Mouse (Mus musculus): ENCODE data around the gene Ncoa4. TPM values are rescaled to one million over a fixed set of nuclear protein-coding genes. Genes with fewer than 3 reads are reported as not detected.
"Not testable (repeated sequence)": the region's sequence is repeated elsewhere in the genome, so short reads cannot be mapped to it uniquely, and the experiment has no call there.

Ncoa4 gene
- 100 to 1,000 TPM in 1 of 4 experiments, 10 to 100 TPM in 3; 93.6 to 102 (median 95.5) TPM for total RNA-seq (2022)

DNA sequence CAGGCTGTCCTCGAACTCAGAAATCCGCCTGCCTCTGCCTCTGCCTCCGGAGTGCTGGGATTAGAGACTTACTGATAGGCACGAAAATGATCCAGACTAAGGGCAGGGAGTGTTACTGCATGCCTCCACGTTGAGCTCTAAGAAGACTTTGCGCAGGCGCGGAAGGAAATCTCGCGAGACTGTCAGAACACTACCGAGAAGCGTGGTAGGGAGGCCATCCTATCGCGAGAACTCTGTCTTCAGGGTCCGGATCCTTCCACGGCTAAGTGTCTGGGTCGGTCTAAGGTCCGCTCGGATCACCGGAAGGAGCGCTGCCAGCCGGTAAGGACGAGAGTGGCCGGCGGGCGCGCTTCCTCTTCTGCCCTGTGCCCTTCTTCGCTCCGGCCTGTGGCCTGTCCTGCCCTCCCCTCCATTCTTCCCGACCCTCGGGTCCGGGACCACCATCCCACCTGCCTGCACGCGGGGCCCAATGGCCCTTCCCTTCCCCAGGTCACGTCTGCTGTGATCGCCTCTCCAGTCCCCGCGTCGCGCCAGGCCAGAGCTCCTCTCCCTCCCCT is at the start of gene Ncoa4:
Ncoa4 (plus strand) TSS at position 176 of the 557 bp plus-strand sequence.
- peak; percentile 97 to 98 for DNase-seq (ENCODE audit: low spot score in 2 of 2)

DNA sequence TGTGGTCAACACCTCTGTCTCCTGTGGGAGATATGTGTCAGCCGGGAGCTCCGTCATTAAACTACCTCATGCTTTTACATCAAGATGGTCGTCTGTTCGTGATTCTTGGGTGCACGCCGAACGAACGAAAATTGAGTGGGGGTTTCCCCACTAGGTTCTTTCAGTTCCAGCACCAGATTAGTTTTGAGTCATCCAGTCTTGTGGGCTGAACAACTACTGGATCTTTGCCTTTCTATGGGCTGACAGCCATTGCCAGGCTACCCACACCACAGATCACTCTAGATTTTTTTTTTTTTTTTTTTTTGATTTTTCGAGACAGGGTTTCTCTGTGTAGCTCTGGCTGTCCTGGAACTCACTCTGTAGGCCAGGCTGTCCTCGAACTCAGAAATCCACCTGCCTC is 47.5 kb upstream of the Ncoa4 start:
- not testable (repeated sequence) for DNase-seq (ENCODE audit: low spot score in 2 of 2)

DNA sequence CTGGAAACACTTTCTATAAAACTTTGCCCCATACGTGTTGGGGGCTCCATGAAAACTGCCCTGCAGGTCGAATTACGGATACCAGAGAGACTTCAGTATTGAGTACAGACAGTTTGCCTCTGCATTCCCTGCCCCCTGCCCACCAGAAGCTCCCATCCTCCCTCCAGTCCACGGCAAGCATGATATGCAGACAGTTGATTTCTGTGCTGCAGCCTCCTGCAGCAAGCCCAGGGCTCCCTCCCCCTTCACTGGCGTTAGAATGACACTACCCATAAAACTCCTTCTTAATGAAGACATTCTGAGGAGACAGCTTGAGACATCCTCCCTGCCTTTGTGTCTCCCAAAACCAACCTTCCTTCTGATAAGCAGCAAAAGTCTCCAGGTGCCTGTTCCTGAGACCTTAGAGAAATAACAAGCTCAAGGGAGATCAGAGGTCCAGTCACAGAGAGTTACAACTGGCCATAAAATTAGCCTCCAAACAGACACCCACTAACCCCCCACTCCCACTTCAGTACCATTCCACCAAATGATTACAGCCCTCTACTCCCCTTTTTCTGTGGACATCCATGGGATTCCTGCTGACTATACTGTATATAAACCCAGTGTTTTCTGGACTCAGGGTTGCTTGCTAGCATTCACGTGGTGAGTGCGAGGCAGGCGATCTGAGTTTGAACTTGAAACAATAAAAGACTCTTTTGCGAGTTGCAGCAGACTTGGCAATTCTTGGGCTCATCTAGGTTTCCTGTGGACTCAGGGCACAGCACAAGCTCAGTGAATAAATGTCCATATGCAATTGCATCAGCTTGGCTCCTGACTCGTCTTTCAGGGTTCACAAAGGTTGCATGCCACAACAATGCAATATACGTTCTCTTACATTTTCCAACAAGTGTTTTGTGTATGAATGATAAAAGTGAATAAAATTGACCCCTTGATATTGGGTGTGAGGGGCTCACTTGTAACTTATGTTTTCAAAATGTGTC is 38.4 kb upstream of the Ncoa4 start:
- no peak for DNase-seq (ENCODE audit: low spot score in 2 of 2)

DNA sequence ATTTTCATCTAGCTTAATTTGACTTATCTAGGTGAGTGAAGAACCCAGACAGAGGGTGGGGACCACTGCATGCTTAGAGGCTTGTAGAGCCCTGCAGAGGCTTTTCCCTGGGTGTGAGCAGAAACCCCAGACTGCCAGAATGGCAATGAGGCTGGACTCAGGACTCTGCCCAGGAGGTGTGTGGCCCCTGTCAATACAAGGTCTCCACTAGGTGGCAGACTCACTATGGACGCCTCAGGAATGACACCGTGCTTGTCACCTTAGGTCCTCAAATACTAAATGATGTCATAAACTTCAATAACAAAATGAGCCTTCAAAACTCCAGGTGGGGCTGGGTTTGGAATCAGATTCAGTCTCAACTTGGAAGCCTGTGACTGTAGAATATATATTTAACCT is 37.7 kb upstream of the Ncoa4 start:
- DNase-seq (ENCODE audit: low spot score in 2 of 2): no peak

DNA sequence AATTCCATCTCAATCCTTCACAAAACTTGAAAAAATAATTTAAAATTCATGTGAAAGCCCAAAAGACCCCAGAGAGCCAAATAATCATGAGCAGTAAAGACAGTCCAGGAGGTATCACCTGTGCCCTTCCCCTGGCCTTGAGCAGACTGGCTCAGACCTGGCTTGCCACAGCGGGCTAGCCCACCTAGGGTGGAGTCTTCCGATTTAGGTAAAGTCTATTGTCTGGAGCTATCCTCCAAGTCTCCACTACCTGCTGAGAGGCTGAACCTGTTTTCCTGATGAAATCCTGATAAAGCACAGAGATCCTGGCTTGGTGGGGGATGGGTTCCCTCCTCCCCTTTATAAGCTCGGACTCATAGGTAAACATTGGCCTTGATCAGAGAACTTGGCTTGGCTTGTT is 35.4 kb upstream of the Ncoa4 start:
- DNase-seq (ENCODE audit: low spot score in 2 of 2): no peak

DNA sequence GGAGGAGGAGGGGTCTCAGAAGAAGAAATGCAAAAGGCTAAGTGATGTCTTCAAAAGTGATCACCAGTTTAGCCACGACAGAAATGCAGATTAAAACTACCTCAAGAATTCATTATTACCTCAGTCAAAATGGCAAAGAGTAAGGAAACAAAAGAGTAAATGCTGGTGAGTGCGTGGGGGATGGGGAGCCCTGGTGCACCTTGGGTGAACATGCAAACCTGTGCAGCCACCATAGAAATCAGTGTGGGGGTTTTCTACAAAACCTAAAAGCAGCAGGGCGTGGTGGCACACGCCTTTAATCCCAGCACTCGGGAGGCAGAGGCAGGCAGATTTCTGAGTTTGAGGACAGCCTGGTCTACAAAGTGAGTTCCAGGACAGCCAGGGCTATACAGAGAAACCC is 34.4 kb upstream of the Ncoa4 start:
- DNase-seq (ENCODE audit: low spot score in 2 of 2): not testable (repeated sequence)

DNA sequence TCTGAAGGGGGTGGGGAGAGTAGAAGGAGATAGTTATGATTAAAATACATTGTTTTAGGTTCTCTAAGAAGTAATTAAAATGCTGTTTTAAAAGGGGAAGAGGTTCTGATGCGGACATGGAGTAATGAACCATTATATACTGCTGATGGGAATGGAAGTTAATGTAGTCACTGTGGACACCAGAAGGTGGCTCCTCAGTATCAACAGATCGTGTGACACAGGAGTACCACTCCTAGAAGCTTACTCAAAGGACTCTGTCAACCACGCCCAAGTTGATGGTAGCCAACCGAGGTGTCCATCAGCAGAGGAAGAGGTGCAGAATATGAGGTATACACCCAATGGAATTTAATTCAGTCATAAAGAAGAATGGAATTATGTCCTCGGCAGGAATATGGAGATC is 31.3 kb upstream of the Ncoa4 start:
- DNase-seq (ENCODE audit: low spot score in 2 of 2): no peak

DNA sequence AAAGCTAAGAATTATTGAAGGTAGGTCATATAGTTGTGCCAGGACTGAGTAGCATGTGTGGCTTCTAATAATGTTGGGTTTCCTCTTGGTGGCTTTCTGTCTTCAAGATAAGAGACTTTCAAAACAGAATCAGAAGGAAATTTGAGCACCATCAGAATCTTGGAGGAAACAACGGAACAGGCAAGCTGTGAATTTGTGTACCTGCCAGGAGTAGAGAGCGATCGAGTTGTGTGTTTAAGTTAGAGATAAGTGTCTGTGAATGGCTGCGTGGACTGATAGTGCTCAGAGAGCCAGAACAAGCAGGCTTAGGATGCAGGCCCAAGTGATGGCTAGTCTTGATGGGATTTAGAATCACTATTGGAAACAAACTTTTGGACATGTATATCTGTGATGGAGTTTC is 27.8 kb upstream of the Ncoa4 start:
- DNase-seq (ENCODE audit: low spot score in 2 of 2): no peak

DNA sequence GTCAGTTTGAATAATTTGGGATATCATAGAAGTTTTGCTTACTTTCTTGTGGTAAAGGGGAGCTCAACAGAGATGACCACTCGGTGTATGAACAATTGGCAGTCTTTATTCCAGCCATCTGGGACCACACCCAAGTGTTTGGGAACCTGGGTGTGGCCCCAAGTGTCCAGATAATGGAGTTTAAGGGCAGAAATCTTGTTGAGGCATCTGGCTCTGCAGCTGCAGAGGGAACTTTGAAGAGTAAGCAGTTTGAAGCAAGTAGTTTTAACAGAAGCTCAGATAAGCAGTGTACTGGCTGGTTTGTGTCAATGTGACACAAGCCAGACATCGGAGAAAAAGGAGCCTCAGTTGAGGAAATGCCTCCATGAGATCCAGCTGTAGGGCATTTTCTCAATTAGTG is 25.4 kb upstream of the Ncoa4 start:
- DNase-seq (ENCODE audit: low spot score in 2 of 2): no peak

DNA sequence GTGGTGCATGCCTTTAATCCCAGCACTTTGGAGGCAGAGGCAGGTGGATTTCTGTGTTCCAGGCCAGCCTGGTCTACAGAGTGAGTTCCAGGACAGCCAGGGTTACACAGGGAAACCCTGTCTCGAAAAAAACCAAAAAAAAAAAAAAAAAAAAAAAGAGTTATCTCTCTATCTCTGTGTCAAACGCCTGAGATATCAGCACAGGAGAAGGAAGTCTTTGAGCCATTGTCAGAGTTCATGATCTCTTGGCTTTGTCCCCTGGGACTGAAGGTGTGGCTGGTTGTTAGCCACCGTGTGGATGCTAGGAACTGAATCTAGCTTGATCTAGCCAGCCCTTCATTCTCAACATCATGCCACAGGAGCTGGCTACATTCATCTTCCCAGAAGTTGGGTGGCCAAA is 23.2 kb upstream of the Ncoa4 start:
- DNase-seq (ENCODE audit: low spot score in 2 of 2): not testable (repeated sequence)

DNA sequence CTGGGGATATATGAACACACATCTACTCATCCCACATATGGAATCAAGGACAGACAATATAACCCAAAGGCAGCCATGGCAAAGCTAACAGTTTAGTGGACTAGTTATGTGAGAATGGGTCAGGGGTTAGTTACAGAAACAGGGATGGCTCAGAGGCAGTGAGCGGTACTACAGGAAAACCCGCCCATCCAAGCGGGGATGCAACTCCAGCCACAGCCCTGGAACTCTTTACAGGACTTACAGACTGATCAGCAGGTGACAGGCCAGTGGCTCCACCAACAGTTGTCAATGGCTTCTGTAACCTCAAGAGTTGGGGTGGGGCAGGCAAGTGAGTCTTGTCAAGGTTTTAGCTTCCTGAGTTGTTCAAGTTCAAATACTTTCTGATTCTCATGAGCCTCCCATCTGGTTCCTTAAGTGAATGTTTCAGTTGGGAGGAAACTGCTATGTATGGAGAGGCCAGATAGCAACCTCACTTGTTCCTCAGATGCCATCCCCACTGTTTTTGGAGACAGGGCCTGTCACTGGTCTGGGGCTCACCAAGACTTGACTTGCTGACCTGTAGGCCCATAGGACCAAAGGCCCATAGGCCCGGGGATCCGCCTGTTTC is 19.2 kb upstream of the Ncoa4 start:
- no peak for DNase-seq (ENCODE audit: low spot score in 2 of 2)

DNA sequence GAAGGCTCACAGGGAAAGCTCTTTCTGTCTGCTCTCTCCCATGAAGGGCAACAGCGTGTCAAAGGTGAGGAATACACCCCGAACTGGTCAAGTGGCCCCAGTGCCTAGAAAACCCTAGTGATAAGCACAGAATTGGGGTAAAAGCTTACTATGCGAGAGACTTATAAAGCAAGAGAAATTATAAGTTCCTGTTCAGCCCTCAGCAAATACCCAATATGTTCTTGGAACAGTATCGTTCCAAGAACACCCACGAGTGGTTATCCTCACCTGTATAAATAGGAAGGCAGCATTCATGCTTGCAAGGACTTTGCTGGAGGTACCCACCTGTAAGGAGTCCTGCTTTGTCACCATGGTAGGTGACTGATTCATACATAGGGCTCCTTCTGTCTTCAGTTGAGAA is 17.9 kb upstream of the Ncoa4 start, which contains the start of gene Msmb:
Msmb (plus strand) TSS at position 301 of the 400 bp plus-strand sequence.
- no peak for DNase-seq (ENCODE audit: low spot score in 2 of 2)

DNA sequence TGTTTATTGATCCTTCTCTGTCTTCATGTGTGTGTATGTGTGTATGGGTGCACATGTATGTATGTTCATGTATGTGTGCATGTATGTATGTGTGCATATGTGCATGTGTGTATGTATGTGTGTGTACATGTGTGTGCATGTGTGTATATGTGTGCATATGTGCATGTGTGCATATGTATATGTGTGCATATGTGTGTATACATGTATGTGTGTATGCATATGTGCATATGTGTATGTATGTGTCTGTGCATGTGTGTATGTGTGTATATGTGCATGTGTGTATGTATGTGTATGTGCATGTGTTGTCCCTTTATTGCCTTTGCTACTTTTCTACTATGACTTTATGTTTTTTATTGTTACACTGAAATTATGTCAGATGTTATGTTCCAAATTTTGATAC is 14.9 kb upstream of the Ncoa4 start:
- no peak for DNase-seq (ENCODE audit: low spot score in 2 of 2)

DNA sequence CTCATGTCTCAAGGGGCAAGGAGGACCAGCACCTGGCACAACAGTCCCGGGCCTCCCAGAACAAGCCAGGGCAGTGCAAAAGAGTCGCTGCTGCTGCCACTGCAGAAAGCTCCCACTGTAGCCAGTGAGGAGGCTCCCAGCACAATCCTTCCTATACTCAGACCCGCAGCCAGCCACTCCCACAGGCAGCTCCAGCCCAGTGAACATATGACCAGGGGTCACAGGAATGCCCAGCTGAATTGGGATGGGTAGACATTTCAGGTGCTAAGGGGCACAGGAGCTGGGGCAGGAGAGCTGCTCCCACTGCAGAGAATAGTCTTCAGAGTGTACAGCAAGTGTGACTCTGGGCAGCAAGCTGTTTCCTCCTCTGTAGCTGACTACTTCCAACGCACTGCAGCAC is 14.3 kb upstream of the Ncoa4 start:
- DNase-seq (ENCODE audit: low spot score in 2 of 2): no peak

DNA sequence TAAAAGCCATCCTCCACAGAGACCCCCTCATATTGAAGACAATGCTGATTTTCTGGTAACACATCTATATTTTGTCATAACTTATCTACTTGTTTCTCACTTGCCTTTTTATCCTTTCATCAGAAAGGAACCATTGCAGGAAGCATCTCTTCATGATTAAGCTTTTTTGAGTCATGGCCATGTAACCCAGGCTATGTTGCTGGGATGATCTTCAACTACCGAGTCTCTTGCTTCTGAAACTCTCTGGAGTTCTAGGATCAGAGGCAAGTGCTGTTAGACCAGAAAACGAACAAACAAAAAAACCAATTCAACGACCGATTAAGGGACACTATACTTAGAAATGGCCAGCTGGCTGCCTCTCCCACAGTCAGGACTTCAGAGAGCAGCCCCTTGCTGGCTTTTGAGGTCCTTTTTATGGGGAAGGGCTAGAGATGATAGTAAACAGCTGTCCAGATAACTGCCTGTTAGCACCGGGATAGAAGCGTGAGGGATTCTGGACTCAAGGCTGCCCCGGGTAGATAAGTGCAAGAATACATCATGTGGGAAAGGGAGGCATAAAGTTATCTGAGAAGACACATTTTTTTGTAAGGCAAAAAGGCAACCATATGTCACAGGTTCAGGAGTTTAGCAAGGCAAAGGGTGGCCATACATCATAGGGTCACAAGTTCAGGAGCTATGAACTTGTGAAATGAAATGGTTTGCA is 13.7 kb upstream of the Ncoa4 start:
- no peak for DNase-seq (ENCODE audit: low spot score in 2 of 2)

DNA sequence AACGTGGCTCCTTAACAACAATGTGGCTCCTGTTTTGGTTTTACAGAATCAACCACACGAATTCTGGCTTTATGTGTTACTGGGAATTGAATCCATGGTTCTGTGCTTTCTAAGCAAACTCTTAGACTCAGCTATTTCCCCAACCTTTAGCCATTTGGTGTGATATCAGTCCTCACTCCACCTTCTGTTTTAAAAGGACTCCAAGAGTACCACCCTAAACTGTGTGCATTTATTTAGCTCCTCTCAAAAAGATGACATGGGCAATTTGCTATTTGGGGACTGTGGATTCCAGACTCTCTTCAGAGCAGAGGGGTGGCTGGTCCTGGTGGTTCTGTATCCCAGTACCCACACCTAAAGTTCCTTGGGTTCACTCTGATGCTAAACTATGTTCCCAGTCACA is 13.1 kb upstream of the Ncoa4 start:
- DNase-seq (ENCODE audit: low spot score in 2 of 2): no peak

DNA sequence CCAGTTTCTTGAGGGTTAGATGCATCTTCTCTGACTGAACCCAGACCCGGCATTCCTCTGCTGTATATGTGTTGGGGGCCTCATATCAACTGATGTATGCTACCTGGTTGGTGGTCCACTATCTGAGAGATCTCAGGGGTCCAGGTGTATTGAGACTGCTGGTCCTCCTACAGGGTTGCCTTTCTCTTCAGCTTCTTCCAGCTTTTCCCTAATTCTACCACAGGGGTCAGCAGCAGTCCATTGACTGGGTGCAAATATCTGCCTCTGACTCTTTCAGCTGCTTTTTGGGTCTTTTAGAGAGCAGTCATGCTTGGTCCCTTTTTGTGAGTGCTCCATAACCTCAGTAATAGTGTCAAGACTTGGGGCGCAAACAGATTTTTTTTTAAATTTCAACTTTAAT is 8.8 kb upstream of the Ncoa4 start:
- DNase-seq (ENCODE audit: low spot score in 2 of 2): no peak

DNA sequence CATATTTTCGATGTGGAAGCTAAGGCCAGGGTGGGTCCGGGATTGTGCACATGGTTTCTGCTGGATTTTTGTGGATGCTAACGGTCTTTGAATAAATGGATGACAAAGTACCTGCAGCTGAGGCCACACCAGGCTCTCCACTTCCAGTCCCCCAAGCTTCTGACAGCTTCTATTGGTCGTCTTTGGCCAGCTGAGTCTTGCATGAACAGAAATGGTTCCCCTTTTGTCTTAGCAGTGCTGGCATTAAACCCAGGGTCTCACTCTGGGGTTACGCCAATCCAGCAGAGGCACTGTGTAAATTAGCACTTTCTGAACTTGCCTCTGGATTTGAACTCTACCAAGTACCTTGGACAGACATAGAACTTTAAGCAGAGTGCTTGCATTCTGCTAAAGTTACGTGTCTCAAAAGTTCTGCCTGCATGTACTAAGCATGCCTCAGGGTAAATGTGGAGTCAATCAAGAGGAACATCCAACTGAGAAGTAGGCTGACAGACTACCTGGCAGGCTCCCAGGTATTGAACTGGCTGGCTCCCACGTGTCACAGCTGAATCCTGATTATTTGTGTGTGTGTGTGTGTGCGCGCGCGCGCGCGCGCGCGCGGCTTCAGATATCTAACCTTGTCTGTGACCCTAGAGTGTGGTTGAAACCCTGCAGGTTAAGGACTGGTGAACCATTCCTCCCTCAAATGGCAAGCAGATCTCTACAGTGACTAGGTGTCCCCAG is 7.3 kb upstream of the Ncoa4 start:
- no peak for DNase-seq (ENCODE audit: low spot score in 2 of 2)

DNA sequence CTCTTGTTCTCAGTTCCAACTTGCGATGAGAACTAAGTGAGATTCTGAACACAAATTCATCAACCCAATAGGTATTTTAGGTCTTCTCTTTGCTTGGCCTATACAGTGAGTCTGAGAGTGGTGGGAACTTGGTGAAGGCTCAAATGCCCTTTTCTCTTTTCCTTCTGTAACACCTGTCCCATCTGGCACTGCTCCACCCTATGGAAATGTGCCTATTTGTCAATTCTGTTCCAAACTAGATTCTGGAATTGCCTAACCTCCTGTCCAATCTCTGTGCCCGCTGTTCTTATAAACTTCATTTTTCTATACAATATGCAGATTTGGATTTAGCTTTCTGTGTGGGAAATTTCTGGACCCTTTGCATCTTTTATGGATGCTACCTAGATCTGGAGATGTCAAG is 6.5 kb upstream of the Ncoa4 start:
- no peak for DNase-seq (ENCODE audit: low spot score in 2 of 2)

DNA sequence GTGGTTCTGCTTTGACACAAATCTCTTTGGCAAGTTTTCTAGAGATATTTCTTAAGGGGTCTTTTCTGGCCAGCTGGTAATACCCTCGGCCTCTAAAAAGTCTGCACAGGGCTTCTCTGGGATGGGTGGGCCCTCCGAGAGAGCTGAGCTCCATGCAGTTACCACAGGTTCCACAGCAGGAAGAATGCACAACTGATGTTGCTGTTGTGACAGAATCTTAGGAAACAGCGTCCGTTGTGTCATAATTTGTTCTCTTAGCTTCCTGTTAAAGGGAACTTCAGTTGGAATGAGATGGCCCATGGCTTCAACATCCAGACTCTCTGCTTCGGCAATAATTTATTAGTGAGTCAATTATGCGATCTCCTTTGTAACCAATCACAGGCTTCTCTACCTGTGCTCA is 4.9 kb upstream of the Ncoa4 start:
- no peak for DNase-seq (ENCODE audit: low spot score in 2 of 2)

DNA sequence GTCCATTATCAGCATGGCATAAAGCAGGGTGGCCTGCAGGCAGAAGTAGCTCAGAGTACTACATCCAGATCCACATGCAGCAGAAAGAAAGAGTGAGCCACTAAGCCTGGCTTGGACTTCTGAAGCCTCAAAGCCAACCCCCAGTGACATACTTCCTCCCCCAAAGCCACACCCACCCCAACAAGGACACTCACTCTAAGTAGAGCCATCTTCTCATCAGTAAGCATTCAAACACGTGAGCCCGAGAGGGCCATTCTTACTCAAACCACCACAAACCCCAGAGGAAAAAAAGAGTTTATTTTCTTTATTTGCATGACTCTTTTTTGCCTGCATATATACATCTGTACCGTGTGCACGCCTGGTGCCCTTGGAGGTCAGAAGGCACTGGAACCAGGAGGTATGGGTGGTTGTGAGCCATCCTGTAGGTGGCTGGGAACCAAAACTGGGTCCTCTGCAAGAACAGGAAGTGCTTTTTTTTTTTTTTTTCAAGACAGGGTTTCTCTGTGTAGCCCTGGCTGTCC is 455 bp upstream of the Ncoa4 start:
- DNase-seq (ENCODE audit: low spot score in 2 of 2): peak in 1 of 2 experiments; percentile 8

All from left cerebral cortex, adult 8-10 months (tissue).